Mouse (Mus musculus) frontal cortex, postnatal 14 days (tissue): Measurements from ENCODE around the gene Igfn1.

Source experiments
- DNase-seq, 2 experiments: peaks; one replicate each; pipeline ENCODE4 v3.0.0; 2022; ENCODE audit warnings: low spot score in 2 of 2

Gene Igfn1

GRCm38 (mm10) chr1:136007211-136008158 is 1.3 kb upstream of the Igfn1 start, which contains the start of gene Tmem9:
TSS of gene Tmem9 (plus strand) at chr1:136008150.
- peak; percentile 30 to 35 for DNase-seq

- DNase-seq, result no peak
Observed at GRCm38 (mm10) chr1:136001438-136001837, 4.7 kb downstream of the Igfn1 start.

DNA sequence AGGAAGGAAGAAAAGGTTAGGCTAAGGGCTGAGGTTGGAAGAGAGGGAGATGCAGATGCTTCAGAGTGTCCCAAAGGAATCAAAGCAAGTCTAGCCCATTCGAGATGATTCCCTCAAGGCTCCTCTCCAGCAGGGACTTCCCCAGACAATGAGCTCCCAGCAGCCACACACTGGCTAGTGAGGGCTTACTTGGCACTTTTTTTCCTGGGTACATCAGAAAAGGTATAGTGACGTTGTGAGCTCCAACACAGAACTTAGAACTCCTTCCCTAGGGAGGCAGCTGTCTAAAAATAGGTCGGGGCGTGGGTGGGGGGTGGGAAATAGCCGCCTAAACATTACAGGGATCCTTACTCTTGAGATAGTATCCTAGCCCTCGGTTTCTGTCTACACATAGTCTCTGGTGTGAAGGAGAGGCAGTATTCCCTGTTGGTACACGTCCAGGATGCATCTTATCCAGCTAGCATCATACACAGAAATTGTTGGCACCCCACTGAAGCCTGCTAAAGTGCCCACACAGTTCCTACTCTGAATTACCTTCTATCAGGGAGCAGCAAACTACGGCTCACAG is 6.3 kb downstream of the Igfn1 start:
- DNase-seq, result no peak

- DNase-seq, result no peak
Observed at GRCm38 (mm10) chr1:135997537-135997936, 8.6 kb downstream of the Igfn1 start.

GRCm38 (mm10) chr1:135993470-135993869 is 12.7 kb downstream of the Igfn1 start:
- DNase-seq, result no peak

- no peak for DNase-seq
Observed at GRCm38 (mm10) chr1:135989876-135990275, 16.3 kb downstream of the Igfn1 start.

- DNase-seq, result no peak
Observed at GRCm38 (mm10) chr1:135984105-135984504, 22.0 kb downstream of the Igfn1 start.

DNA sequence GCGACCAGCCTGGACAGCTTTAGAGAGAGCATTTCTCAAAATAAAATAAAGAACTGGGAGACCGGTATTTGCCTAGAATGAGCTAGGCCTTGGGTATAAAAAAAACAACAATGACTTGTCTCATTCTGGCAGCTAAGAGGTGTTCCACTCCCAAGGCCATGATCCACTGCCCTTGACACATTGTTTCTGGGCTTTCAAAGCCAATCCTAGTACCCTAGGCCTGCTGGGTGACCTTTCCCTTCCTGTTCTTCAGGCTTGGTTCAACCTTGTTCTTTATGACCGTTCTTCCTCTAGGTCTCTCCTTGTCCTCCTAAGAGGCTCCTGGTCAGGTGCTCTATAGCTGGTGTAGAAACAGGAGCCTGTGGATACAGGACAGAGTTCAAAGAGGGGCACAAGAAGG is 33.6 kb downstream of the Igfn1 start:
- no peak for DNase-seq

- no peak for DNase-seq
Observed at GRCm38 (mm10) chr1:135970486-135970885, 35.7 kb downstream of the Igfn1 start.

DNA sequence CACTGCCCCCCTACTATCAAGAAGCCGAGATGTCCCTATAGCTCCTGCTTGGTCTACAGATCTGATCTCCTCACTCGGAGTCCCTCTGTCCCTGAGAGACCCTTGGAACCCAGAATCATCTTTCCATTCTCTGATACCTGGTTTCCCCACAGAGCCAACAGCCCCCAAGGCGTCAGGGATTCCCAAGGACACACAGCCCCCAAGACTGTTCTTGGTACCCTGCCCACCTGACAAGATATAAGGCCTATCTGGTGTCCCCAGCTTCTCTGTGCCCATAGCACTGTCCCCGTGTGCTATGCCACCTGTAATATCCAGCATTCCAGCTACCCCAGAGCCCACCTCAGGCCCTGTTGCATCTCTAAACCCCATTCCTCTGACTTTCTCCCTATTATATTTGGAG is 38.4 kb downstream of the Igfn1 start:
- DNase-seq, result no peak

DNA sequence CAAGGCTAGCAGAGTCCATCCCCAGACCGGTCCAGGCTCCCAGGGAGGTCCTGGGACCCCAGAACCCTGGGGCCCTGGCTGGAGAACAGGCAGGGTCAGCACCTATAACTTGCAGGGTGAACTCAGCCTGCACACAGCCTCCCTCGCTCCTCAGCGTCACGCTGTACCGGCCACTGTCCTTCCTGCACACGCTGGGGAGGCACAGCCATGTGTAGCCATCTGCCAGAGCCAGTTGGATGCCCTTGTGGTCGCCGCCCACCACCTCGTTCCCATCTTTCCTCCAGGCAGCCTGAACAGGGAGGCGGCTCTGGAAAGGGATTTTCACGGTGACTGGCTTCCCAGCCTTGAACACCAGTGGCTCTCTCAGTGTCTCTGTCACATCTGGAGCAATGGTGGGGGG is 41.6 kb downstream of the Igfn1 start:
- DNase-seq, result no peak

DNA sequence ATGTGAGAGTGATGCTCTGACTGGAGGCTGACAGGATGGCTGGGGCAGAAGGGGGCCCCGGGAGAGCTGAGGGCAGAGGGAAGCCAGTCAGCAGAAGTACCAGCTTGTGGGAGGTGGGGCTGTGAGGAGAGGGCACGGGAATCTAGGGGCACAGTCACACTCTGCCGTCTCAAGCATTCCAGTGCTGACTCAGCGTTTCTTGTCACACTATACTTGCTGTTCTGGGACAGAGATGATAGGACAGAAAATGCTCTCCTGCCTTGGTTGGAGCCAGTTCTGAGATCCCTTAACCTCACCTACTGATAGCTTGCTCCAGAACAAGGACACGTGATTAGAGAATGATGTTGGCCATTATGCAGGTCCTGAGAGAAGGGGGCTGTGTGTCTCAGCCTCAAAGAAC is 43.0 kb downstream of the Igfn1 start:
- DNase-seq, result no peak

GRCm38 (mm10) chr1:135958483-135958882 is 47.7 kb downstream of the Igfn1 start:
- DNase-seq, result no peak

DNA sequence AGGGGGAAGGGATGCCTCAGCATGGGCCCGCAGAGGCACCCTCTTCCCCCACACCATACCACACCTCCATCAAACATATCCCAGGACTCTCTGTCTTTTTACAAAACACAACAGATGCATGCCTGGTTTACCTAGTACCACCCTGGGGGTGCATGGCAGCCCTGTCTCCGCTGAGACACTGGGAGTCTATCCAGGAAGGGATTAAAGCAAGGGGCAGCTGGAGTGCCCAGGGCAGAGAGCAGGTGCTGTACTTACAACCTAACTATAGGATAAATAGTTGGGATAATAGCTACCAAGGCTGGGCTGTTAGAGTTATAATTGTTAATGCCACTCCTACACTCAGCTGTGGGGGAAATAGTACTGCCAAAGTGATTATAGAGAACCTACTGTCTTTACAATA is 57.3 kb downstream of the Igfn1 start:
- DNase-seq, result no peak

- DNase-seq, result peak in 1 of 2 experiments; percentile 17
Observed at GRCm38 (mm10) chr1:135946247-135946646, 59.9 kb downstream of the Igfn1 start.

- DNase-seq, result peak in 1 of 2 experiments; percentile 32
Observed at GRCm38 (mm10) chr1:135945711-135946110, 60.4 kb downstream of the Igfn1 start.

DNA sequence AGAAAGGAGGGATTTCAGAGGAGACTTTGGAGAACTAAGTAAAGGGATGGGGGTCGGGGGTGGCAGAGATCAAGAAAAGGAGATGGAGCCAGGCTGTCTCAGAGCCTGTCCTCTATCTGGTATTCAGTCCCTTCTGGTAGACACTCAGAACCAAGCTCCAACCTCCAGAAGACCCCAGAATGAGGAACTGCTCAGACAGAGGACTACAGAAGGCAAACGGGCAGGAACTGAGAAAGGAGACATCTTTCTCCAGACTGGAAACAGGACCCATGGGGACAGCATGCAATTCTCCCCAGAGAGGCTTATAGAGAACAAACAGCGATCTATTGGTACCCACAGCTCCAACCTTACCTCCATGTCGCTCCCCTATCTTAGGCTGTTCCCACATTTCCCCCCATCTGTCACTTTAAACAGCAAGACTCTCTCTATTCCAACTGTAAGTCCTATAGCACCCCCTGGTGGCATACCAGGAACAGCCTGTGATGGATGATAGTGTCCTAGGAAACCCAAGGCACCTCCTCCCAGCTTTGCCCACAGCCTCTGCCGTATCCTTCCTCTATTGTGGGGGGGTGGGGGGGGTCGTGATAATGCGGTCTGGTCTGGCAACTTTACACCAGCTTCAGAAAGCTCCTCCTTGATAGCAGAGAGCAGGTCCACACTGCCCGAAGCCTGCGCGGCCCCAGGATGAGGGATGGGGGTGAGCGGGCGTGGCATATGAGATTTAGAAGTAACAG is 61.4 kb downstream of the Igfn1 start:
- DNase-seq, result peak; percentile 68 to 79

- DNase-seq, result no peak
Observed at GRCm38 (mm10) chr1:135943713-135944112, 62.4 kb downstream of the Igfn1 start.

- no peak for DNase-seq
Observed at GRCm38 (mm10) chr1:135942116-135942515, 64.0 kb downstream of the Igfn1 start.

- DNase-seq, result no peak
Observed at GRCm38 (mm10) chr1:135941259-135942006, 64.7 kb downstream of the Igfn1 start.

- DNase-seq, result no peak
Observed at GRCm38 (mm10) chr1:135936091-135936490, 70.1 kb downstream of the Igfn1 start.
